Mouse (Mus musculus): Measurements from ENCODE around the gene Dcakd. TPM values are rescaled to one million over a fixed set of nuclear protein-coding genes. Genes with fewer than 3 reads are reported as not detected.

Dcakd gene
- polyA plus RNA-seq, 1 experiment from 2014 or later: 36.8 TPM

GRCm38 (mm10) chr11:103067051-103067361 lies 38.9 kb upstream of the Dcakd start:
- Histone ChIP-seq H3K9me3 (ENCODE audit: control insufficient read depth, low read length) (no peaks in the 10 kb centered on the region), H3K4me3 (ENCODE audit: low read depth, low read length) (no peak overlapping the region), H3K4me2 (replicated peaks; ENCODE audit: low read depth) (no peak overlapping the region), H3K9ac (ENCODE audit: low read length) (no peak overlapping the region), H3K4me1 (replicated peaks; ENCODE audit: control insufficient read depth, insufficient read depth) (no peaks in the 10 kb centered on the region), H3K36me3 (ENCODE audit: control insufficient read depth, insufficient read depth, low read length) (peaks cover 38% of the 10 kb centered on the region), H3K27ac (replicated peaks) (no peak overlapping the region), H3K27me3 (ENCODE audit: control insufficient read depth, insufficient read depth, low read length) (no peaks in the 10 kb centered on the region)
- ATAC-seq (ENCODE audit: low FRiP score, low TSS enrichment) (no peak), DNase-seq (ENCODE audit: low spot score) (no peak)
- no peak for TF ChIP-seq EP300 (optimal IDR thresholded peaks at IDR 0.05)
- TF ChIP-seq CTCF (IDR thresholded peaks at IDR 0.05; ENCODE audit: low read depth): no peak
- WGBS: 89% methylated on average over 6 of the region's 6 CpGs

- no peak overlapping the region for H3K9ac ChIP-seq (ENCODE audit: low read length)
- DNase-seq (ENCODE audit: low spot score) (no peak), ATAC-seq (ENCODE audit: low FRiP score, low TSS enrichment) (no peak)
- no peak overlapping the region for H3K27ac ChIP-seq (replicated peaks)
- no peaks in the 10 kb centered on the region for H3K9me3 ChIP-seq (ENCODE audit: control insufficient read depth, low read length)
- H3K4me1 ChIP-seq (replicated peaks; ENCODE audit: control insufficient read depth, insufficient read depth): no peaks in the 10 kb centered on the region
- TF ChIP-seq CTCF (IDR thresholded peaks at IDR 0.05; ENCODE audit: low read depth) (no peak), EP300 (optimal IDR thresholded peaks at IDR 0.05) (no peak)
- H3K36me3 ChIP-seq (ENCODE audit: control insufficient read depth, insufficient read depth, low read length): peaks cover 40% of the 10 kb centered on the region
- WGBS: 92% methylated on average over 14 of the region's 14 CpGs
- no peak overlapping the region for H3K4me3 ChIP-seq (ENCODE audit: low read depth, low read length)
- no peak overlapping the region for H3K4me2 ChIP-seq (replicated peaks; ENCODE audit: low read depth)
- no peaks in the 10 kb centered on the region for H3K27me3 ChIP-seq (ENCODE audit: control insufficient read depth, insufficient read depth, low read length)
These were observed 38.3 kb upstream of the Dcakd start for GRCm38 (mm10) chr11:103066191-103067050.

GRCm38 (mm10) chr11:103058499-103059085 lies 30.5 kb upstream of the Dcakd start:
- Histone ChIP-seq H3K27ac (replicated peaks) (no peak overlapping the region), H3K9ac (ENCODE audit: low read length) (no peak overlapping the region), H3K4me3 (ENCODE audit: low read depth, low read length) (no peak overlapping the region), H3K9me3 (ENCODE audit: control insufficient read depth, low read length) (no peaks in the 10 kb centered on the region), H3K27me3 (ENCODE audit: control insufficient read depth, insufficient read depth, low read length) (no peaks in the 10 kb centered on the region), H3K36me3 (ENCODE audit: control insufficient read depth, insufficient read depth, low read length) (peaks cover 31% of the 10 kb centered on the region), H3K4me1 (replicated peaks; ENCODE audit: control insufficient read depth, insufficient read depth) (no peaks in the 10 kb centered on the region), H3K4me2 (replicated peaks; ENCODE audit: low read depth) (no peak overlapping the region)
- ATAC-seq (ENCODE audit: low FRiP score, low TSS enrichment): no peak
- DNase-seq (ENCODE audit: low spot score): no peak
- no peak for TF ChIP-seq EP300 (optimal IDR thresholded peaks at IDR 0.05)
- TF ChIP-seq CTCF (IDR thresholded peaks at IDR 0.05; ENCODE audit: low read depth): peak; percentile 26; the same call in 1 of the 2 replicates
- 60% methylated on average over 3 of the region's 3 CpGs for WGBS

GRCm38 (mm10) chr11:103056636-103057035 lies 28.5 kb upstream of the Dcakd start:
- no peak overlapping the region for H3K27ac ChIP-seq (replicated peaks)
- no peaks in the 10 kb centered on the region for H3K27me3 ChIP-seq (ENCODE audit: control insufficient read depth, insufficient read depth, low read length)
- H3K4me2 ChIP-seq (replicated peaks; ENCODE audit: low read depth): no peak overlapping the region
- H3K9ac ChIP-seq (ENCODE audit: low read length): no peak overlapping the region
- no peaks in the 10 kb centered on the region for H3K9me3 ChIP-seq (ENCODE audit: control insufficient read depth, low read length)
- H3K4me1 ChIP-seq (replicated peaks; ENCODE audit: control insufficient read depth, insufficient read depth): no peaks in the 10 kb centered on the region
- H3K4me3 ChIP-seq (ENCODE audit: low read depth, low read length): no peak overlapping the region
- no peak for TF ChIP-seq EP300 (optimal IDR thresholded peaks at IDR 0.05)
- TF ChIP-seq CTCF (IDR thresholded peaks at IDR 0.05; ENCODE audit: low read depth): no peak
- ATAC-seq (ENCODE audit: low FRiP score, low TSS enrichment) (peak; percentile 38; the same call in 1 of the 2 replicates), DNase-seq (ENCODE audit: low spot score) (no peak)
- peaks cover 33% of the 10 kb centered on the region for H3K36me3 ChIP-seq (ENCODE audit: control insufficient read depth, insufficient read depth, low read length)
- 94% methylated on average over 7 of the region's 7 CpGs for WGBS

GRCm38 (mm10) chr11:103054798-103055197 lies 26.7 kb upstream of the Dcakd start:
- Histone ChIP-seq H3K27ac (replicated peaks) (no peak overlapping the region), H3K27me3 (ENCODE audit: control insufficient read depth, insufficient read depth, low read length) (no peaks in the 10 kb centered on the region), H3K36me3 (ENCODE audit: control insufficient read depth, insufficient read depth, low read length) (peaks cover 31% of the 10 kb centered on the region), H3K4me1 (replicated peaks; ENCODE audit: control insufficient read depth, insufficient read depth) (no peaks in the 10 kb centered on the region), H3K9me3 (ENCODE audit: control insufficient read depth, low read length) (no peaks in the 10 kb centered on the region), H3K4me3 (ENCODE audit: low read depth, low read length) (no peak overlapping the region), H3K4me2 (replicated peaks; ENCODE audit: low read depth) (no peak overlapping the region), H3K9ac (ENCODE audit: low read length) (no peak overlapping the region)
- peak; percentile 91 for TF ChIP-seq CTCF (IDR thresholded peaks at IDR 0.05; ENCODE audit: low read depth)
- no peak for TF ChIP-seq EP300 (optimal IDR thresholded peaks at IDR 0.05)
- ATAC-seq (ENCODE audit: low FRiP score, low TSS enrichment) (no peak), DNase-seq (ENCODE audit: low spot score) (peak; percentile 75)
- WGBS: 45% methylated on average over 6 of the region's 6 CpGs

Data from stomach, postnatal 0 days (tissue).